Mouse (Mus musculus) lung, postnatal 10 days (tissue): ENCODE data around the gene Flvcr1.
A peak's percentile ranks its signal among the peaks of the same experiment; 100 is the strongest.
"Not testable (repeated sequence)": the region's sequence is repeated elsewhere in the genome, so short reads cannot be mapped to it uniquely, and the experiment has no call there.

Experiments used
- DNase-seq: peaks from one replicate; pipeline ENCODE4 v3.0.0; 2021

The Flvcr1 gene

DNA sequence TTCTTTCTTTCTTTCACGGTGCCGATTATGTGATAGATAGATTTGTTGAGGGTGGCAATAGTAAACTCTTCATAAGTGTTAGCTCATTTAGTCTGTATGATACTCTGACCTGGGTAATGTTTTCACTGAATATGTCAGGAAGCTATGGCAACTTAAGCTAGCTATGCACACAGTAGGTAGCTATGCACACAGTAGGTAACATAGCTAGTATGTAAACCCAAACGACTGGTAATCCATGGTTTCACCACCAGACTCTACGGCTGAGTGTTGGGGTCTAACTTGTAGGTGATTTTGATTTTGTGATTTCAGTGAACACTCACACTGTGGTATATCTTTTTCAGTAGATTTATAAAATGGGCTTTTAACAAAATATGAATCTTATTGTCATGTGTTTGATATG lies 12.0 kb upstream of the Flvcr1 start:
- no peak for DNase-seq

DNA sequence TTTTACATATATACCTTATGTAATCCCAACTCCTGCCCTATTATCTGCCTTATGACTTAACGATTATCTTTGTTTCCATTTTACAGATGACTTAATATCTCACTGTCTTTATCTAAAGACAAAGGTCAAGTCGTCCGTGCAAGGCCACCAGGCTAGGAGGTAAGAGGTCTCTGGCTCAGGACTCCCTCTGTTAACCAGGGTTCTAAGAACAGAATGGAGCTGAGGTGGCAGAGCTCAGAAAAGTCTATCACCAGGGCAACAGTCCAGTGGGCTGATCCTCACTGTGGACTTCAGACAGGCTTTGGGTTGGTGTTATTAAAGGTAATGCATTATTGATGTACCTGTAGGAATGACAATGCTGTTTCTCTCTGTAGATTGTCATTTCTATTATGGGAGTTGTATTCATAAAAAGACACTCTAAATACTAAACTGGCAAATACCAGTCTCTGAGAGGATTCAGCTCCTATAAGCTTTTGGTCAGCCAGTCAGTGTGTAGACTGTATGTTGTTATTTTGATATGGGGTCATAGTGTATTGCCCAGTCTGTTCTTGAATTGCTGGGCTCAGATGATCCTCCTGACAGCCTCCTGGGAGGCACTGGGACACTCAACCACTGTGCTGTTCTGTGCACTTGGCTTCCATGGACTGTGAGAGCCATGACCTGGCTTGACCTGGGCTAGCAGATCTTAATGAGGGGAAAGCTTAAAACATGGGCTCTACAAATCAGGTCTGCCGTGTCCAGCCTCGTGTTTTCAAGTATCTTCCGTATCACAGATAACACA lies 10.8 kb upstream of the Flvcr1 start, which contains the start of gene Spata45:
Gene Spata45 (plus strand): TSS at position 86 of the 781 bp plus-strand sequence.
- no peak for DNase-seq

DNA sequence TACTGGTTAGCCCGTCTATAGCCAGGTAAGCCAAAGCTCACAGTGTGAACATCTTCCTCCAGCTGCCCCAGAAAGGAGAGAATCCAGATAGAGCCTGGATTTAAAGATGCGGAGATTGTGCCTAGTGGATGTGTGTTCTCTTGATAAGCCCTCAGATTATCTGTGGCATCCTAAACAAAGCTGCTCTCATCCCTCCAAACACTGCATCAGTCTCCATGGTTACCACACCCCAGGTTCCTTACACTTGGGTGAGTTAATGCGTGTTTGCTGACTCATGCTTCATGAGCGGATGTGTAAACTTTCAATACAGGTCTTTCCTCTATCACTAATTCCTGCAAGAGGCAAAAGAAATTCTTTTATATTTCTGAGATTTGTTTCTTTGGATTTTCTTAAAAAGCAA lies 9.7 kb upstream of the Flvcr1 start:
- no peak for DNase-seq

DNA sequence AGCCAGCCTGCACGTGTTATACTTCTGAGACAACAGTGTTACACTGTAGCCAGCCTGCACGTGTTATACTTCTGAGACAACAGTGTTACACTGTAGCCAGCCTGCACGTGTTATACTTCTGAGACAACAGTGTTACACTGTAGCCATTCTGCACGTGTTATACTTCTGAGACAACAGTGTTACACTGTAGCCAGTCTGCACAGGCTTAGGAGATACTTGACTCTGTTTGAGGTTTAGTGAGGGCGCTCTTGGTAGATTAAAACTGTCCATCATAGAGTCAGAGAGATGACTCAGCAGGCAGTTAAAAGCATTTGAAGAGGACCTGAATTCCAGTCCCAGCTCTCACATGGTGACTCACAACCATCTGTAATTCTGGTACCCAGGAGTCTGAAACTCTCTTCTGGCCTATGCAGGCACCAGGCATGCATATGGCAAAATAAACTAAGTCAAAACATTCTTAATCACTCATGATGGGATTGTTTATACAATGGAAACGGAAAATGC lies 5.0 kb upstream of the Flvcr1 start:
- not testable (repeated sequence) for DNase-seq

DNA sequence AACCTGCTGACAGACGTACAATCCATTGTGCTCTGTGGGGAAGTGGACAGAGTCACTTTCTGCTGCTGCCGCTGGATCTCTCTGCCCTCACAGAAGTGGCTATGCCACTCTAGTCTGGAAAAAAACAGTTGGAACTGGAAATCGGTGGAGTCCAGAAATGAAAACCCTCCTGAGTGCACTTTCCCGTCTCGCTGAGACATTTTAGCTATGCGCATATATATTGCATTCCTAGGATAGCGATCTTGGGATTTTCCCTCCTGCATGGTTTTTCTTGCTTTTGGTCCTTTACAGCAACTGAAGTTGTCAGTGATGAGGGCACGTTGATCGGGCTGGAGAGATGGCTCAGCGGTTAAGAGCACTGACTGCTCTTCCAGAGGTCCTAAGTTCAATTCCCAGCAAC lies 4.2 kb upstream of the Flvcr1 start:
- DNase-seq = no peak

DNA sequence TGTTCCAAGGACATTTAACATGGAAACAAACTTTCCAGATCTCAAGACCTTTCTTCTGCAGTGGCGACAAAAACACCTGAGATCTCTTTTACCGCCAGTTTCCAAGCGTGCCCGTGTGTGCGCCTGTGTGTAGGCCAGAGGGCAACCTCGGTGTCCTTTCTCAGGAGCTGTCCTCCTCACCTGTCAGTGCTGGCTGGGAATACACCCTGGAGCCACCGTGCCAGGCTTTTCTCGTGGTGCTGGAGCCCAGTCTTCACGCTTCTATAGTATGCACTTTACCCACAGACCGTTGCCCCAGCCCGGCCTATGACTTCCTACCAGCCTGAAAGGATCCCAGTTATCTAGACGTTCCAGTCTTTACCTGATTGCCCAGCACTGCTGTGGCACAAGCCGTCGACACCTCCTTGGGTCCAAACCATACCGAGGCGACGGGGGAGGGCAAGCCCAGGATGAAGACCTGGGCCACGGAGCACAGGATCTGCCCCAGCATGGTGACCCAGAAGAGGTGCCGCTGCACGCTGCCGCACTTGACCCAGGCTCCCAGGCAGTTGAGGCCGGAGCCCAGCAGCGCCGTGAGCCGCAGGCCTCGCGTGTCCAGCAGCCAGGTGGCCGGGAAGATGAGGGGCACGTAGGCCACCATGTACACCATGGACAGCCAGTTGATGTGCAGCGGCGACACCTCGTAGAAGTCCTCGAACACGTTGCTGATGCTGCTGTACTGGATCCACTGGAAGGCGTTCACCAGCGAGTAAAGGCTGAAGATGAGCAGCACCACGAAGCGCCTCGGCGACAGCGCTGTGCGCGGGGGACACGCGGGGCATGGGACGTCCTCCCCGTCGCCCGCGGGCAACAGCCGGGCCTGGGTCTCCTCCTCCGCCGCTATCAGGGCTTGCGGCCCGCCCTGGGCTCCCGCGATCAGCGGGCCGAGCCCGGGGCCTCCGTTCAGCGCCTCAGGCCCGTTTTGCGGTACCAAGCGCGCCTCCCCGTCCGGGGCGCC lies 644 bp downstream of the Flvcr1 start:
- DNase-seq = peak; percentile 23

DNA sequence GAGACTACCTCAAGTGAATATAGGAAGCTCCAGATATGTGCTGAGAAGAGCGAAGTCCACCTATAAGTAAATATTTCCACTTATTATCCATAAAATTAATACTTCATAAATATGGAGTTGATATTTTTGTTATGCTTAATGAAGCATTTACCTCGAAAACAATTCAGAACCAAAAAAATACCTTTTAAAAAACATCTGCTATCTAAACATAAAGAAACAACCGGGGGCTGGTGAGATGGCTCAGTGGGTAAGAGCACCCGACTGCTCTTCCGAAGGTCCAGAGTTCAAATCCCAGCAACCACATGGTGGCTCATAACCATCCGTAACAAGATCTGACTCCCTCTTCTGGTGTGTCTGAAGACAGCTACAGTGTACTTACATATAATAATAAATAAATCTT lies 2.2 kb downstream of the Flvcr1 start:
- not testable (repeated sequence) for DNase-seq

DNA sequence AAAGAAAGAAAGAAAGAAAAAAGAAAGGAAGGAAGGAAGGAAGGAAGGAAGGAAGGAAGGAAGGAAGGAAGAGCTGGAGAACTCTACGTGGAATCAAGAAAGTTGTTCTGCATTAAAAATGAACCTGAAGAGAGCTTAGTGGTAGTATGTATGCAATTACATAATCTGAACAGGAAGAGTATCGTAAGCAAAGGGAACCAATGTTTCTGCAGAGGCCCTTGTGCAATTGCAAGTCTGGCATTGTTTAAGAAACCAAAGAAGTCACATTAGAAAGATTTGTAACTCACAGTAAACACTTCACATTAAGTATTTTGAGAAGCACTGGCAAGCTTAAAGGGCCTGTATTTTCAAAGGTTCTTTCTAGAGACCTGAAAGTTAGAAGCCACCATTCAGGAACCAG lies 2.8 kb downstream of the Flvcr1 start:
- DNase-seq = peak; percentile 11

DNA sequence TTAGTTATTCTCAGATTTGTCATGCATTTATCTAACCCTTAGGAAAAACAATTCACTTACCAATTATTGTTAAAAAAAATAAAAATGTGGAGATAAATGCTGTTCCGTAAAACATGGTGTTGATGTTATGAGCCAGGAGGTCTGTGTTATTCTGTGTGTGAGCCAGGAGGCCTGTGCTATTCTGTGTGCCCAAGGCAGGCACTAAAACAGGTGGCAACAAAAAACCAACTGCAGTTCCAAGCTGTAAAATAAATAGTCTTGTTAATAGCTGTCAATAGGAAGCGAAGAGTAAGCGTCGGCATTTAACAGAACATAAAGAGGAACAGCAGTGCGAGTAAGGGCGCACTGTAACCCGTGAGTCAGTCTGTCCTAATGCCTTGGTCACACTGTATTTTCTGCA lies 4.9 kb downstream of the Flvcr1 start:
- no peak for DNase-seq

DNA sequence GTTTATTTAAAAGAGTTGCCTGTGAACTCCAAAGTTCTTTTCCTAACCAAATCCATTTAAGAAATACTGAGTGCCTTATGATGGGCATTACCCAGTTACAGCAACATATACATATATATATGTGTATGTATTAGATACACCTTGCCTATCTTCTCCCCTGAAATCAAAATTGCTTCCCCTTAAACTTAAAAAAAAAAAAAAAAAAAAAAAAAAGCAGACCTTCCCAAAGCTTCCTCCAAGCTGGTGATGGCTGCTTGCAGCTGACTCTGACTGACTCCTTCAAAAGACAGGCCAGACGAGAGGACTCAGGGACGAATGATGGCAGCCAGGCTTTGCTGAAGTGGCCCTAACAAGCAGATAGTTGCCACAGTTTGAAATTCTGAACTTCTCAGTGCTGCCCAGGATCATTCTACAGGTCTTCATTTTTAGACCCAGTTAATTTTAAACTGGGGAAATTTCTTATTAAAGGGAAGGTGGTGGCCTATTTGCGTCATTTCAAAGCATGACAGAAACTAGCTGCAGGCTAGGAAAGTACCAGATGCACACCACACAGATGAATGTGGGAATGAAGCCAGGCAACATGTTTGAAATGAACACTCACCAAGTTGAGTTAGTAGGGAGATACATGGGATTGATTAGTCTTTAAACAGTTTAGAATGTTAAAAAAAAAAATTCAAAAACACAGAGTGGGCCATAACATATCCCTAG lies 5.6 kb downstream of the Flvcr1 start:
- no peak for DNase-seq

DNA sequence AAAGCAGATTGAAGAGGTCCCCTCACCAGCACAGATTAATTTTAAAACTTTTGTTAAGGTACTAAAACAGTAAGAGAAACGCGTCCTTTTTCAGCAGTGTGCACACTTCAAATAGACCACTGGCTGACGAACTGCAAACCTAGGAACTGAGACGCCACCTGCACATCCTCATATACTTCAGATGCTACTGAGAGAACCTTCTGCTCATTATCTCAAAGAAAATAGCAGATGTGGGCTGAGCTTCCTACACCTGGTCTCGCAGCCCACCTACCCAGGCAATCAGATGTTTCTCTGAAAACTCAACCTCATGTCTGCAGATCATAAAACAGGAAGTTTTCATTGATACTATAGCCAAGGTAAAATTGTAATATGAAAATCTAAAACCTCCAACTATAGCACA lies 6.2 kb downstream of the Flvcr1 start:
- no peak for DNase-seq

DNA sequence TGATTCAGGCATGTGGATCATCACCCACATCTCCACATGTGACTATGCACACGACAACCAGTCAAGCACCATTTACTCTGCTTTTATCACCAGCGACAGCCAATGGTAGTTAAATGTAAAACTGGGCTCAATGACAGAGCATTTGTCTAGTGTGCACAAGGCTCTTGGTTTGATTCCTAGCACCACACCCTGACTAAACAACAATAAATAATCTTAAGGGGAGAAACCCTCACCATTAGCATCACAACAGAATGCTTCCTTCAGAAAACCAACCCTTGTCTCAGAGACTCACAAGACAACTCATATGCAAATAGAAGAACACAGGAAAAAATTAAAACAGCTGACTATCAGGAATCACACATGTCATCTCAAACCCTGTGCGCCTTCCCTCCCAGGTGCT lies 11.7 kb downstream of the Flvcr1 start:
- DNase-seq = no peak

DNA sequence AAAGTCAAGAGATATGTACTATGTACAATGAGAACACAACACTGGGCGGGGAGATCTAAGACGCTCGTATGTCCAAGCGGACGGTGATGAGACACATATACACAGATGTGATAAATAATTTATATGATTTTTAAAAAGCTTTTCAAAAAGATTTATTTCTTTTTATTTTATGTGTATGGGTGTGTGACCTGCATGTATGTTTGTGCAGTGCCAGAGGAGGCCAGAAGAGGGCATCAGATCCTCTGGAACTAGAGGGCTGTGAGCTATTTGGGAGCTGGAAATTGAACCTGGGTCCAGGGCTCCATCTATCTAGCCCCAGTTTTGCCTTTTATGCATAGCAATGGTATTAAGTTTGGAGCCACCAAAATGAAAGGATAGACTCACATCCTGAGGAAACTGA lies 17.3 kb downstream of the Flvcr1 start:
- peak; percentile 10 for DNase-seq

DNA sequence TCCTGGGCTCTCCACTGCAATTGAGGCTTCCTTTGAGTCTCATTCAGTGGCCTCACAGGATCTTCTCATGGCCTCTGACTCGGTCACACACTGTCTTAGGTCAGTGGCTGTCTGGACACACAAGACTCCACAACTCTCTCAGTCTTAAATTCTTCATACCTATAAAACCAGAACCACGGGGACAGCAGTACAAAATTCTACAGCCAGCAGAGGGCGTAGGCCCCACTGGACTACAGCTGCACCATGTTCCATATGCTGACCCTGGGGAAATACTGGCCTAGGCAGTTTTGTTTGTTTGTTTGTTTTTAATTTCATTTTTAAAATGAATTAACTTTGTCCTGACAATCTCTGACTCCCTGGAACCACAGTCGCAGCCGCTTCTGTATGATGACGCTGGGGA lies 23.8 kb downstream of the Flvcr1 start:
- DNase-seq = peak; percentile 36

DNA sequence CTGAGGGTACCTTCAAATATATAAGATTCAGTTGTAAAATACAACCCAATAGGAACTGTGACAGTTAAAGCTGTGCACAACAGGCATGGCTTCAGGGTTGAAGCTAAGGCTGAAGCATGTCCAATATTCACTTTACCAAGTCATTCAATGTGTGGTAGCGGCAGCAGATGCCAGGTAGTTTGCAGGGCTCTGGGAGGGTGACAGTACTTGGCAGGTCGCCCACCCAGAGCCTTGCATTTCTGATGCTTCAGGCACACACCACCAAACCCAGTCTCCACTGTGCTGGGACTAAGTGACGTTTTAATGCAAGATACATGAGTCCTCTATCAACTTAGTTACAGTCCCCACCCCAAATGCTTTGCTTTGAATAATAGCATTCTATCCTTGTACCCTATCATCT lies 25.3 kb downstream of the Flvcr1 start:
- DNase-seq = no peak

DNA sequence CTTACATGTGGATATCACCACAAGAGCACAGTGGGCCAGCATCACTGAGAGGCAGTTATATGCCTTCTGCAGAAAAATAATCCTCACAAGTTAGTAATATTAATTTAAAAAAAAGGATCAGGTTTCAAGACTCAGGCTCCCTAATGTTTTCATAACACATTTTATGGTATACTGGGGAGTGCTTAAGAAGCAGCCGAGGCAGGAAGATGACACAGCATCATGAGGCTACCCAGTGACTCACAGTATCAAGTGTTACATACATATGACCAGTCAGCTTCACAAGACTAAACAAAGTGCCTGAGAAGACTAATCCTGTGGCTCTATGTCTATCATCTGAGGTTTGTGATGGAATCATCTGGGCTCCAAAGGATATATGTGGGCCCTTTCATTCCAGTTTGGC lies 27.9 kb downstream of the Flvcr1 start:
- no peak for DNase-seq

DNA sequence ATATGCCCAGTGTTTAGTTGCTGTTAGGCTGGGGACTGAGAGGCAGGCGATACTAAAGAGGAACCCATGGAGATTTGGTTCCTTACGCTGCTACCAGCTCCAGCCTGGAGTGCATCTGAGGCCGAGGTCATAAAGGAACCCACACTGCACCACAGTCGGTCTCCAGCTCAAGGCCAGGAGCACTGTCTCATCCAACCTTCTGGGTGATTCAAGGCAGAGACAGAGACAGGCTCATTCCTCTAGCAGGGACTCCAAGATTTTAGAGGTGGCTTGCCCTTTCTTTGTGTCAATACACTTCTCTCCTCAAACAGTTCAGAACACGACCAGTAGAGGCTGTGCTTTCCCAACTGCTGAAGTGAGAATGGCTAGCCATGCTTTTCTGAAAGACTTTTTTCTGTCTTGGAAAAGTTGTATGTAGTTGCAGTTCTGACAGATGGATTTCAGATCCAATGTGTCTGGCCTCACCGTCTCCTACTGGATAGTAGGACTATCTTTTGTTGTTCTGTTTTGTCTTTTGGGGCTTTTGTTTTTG lies 29.5 kb downstream of the Flvcr1 start:
- DNase-seq = no peak

DNA sequence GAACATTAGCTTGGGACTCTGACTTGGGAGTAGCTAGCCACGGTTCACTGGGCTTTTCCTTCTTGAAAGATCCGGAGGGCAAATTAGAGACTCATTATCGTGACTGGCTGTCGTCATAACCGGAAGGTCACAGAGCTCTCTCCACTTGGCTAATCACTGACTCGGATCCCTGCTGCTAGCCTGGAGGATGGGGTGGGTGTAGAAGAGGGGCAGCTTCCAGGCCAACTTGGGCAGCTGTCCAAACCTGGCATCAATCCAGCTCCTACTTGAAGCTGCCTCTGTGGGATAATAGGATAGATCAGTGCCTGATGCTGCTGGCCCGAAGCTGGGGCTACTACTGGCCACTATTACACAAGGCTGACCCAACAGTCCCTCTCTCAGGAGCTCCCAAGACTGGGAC lies 30.4 kb downstream of the Flvcr1 start:
- peak; percentile 87 for DNase-seq

DNA sequence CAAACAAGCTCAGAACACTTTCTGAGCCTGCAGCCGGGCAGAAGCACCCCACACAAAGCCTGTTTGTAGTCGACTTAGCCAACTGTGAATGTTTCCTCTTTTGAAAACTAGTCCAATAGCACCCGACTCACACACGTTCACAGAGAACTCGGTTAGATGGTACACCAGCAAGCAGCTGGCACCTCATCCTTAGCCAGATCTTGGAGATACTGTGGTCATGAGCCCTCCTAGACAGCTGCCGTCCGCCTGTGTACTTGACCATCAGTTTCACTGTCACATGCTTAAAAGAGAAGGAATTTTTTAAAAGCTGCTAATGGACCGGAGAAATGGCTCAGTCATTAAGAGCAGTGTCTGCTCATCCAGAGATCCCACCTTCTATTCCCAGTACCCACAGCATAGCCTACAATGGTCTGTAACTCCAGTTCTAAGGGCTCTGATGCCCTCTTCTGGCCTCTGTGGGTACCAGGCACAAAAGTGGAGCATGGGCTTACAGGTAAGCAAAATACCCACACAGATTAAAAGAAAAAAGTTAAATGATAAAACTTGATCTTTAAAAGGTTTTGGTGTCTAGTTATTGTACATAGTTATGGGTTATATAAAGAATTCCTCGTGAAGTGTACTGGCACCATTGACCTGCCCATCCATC lies 36.4 kb downstream of the Flvcr1 start:
- DNase-seq = no peak

DNA sequence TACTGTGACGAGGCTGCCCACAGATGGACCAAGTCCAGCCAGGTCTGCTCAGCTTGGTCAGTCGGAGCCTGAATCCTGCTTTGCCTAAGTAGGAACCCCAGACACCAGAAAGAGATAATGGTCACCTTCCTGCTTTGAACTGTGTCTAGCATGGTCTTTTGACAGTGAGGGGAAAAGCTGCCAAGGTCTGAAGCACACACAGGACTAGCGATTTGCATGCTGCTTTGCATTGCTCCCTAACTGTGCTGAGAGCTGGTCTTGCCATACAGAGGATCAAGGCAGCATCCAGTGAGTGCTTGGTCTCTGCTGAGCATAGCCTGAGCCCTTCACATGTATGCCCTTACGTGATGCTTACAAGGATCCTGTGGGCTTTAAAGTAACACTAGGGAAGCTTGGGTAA lies 44.5 kb downstream of the Flvcr1 start:
- DNase-seq = no peak

DNA sequence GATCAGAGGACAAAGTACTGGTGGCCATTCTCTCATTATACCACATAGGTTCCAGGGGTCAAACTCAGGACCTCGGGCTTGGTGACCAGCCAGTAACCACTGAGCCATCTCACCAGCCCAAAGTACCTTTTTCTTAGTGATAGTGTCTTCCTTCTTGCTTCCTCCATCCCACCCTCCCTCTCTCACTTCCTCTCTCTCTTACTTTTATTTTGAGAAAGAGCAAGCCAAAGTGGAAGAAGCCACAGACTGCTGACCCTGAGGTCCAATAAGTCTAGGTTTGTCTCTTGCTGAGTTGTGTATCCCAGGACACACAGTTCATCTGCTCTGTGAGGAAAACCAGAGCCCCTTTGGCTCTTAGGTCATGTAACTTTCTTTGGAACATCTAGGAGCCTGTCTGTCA lies 45.5 kb downstream of the Flvcr1 start:
- DNase-seq = no peak

DNA sequence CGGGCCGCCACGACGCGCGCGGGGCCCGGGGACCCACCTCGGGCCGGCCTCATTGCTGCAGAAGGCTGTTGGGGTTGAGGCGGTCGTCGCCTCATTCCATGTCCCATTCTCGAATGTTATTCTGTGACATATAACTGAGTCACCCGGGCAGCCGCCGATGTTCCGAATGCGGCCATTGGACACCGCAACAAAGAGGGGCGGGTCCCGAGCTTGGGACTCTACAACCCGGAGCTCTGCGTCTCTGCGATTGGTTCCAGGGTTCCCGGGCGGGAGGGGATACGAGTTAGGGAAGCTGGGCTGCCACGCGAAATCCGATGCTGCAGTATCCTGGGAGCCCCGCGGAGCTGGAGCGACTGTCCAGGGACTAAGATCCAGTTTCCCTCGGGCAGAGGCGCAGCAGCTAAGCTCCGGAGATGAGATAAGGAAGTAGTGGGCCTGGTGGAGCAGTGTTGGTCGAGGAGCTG lies 46.8 kb downstream of the Flvcr1 start, which contains the start of gene Vash2:
Gene Vash2 (minus strand): TSS at position 197 of the 464 bp plus-strand sequence.
- peak; percentile 92 for DNase-seq
